Mouse (Mus musculus): ENCODE results near the gene Tsc22d1.
A peak's percentile ranks its signal among the peaks of the same experiment; 100 is the strongest.

Tsc22d1 gene

GRCm38 (mm10) chr14:76488101-76489044 is 73.6 kb downstream of the Tsc22d1 start:
- DNase-seq: no peak

GRCm38 (mm10) chr14:76489128-76489527 is 74.4 kb downstream of the Tsc22d1 start:
- no peak for DNase-seq

- DNase-seq: no peak
Measured at GRCm38 (mm10) chr14:76495022-76495421, 80.3 kb downstream of the Tsc22d1 start.

GRCm38 (mm10) chr14:76497187-76497586 is 82.4 kb downstream of the Tsc22d1 start:
- no peak for DNase-seq

GRCm38 (mm10) chr14:76498210-76498609 is 83.4 kb downstream of the Tsc22d1 start:
- DNase-seq: no peak

- no peak for DNase-seq
Measured at GRCm38 (mm10) chr14:76499492-76499891, 84.7 kb downstream of the Tsc22d1 start.

GRCm38 (mm10) chr14:76500036-76500435 is 85.3 kb downstream of the Tsc22d1 start:
- DNase-seq: peak; percentile 23 to 27

- DNase-seq: peak in 1 of 2 experiments; percentile 60
Measured at GRCm38 (mm10) chr14:76503231-76503851, 88.6 kb downstream of the Tsc22d1 start.

- DNase-seq: peak; percentile 94 to 95
Measured at GRCm38 (mm10) chr14:76504121-76504737, 89.5 kb downstream of the Tsc22d1 start.

GRCm38 (mm10) chr14:76505101-76505438 is 90.3 kb downstream of the Tsc22d1 start:
- no peak for DNase-seq

GRCm38 (mm10) chr14:76505439-76506220 is 90.9 kb downstream of the Tsc22d1 start:
- DNase-seq: peak; percentile 87 to 90

- peak; percentile 36 to 40 for DNase-seq
Measured at GRCm38 (mm10) chr14:76506425-76507205, 91.9 kb downstream of the Tsc22d1 start.

- DNase-seq: no peak
Measured at GRCm38 (mm10) chr14:76507357-76507756, 92.6 kb downstream of the Tsc22d1 start.

- no peak for DNase-seq
Measured at GRCm38 (mm10) chr14:76507804-76508500, 93.2 kb downstream of the Tsc22d1 start.

- DNase-seq: no peak
Measured at GRCm38 (mm10) chr14:76508701-76509100, 93.9 kb downstream of the Tsc22d1 start.

GRCm38 (mm10) chr14:76511971-76512370 is 97.2 kb downstream of the Tsc22d1 start:
- no peak for DNase-seq

- no peak for DNase-seq
Measured at GRCm38 (mm10) chr14:76513395-76514049, 98.8 kb downstream of the Tsc22d1 start.

- DNase-seq: no peak
Measured at GRCm38 (mm10) chr14:76514050-76514585, 99.4 kb downstream of the Tsc22d1 start.

GRCm38 (mm10) chr14:76515620-76516019 is 100.9 kb downstream of the Tsc22d1 start:
- DNase-seq: no peak

- no peak for DNase-seq
Measured at GRCm38 (mm10) chr14:76518217-76518616, 103.5 kb downstream of the Tsc22d1 start.
